27 mouse cellular contexts compared by ENCODE assay signal in the genomic region with DNA sequence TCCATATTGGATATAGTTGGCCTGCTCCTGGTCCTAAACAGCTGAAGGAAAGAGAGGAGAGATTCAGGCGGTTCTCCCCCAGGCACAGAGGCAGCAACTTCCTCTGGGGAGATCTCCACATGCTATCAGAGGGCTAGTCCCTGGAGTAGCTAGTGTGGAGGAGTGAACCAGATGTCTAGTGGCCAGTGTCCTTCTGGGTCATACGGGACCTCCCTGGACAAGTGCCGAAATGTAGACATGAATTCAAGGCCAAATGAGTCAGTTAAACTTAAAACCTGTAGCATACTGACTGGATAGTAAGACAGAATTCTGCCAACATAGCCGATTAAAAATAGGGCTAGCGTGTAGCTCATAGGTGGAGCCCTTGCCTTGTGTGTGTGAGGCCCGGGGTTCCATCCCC. TPM values are rescaled to one million over a fixed set of nuclear protein-coding genes. Genes with fewer than 3 reads are reported as not detected.
A peak's percentile ranks its signal among the peaks of the same experiment; 100 is the strongest.
DNase-seq lines count a peak whose midpoint lies in the region; ATAC-seq and TF ChIP-seq lines count a peak whose summit lies in the region.
"Had no signal": no experiment of that assay in that cellular context is flagged by ENCODE, and none has a peak within 500 bp of the region (broad histone marks: within the 10 kb centered on the region; RNA-seq: fewer than 3 reads in every experiment).

No protein-coding gene starts in this region.

- H3K27ac ChIP-seq in heart, embryonic 12.5 days (ENCODE audit: poor library complexity, severe bottlenecking) = peak overlapping the region; percentile 48
- H3K27ac ChIP-seq in kidney, adult 2 months (ENCODE audit: insufficient read depth, low read depth, low read length) = peak overlapping the region; percentile 14; the same call in 1 of the 2 replicates
- H3K27ac ChIP-seq: hindbrain, embryonic 12.5 days; kidney, embryonic 15.5 days; limb, embryonic 10.5 days; liver, embryonic 15.5 days; lung, embryonic 15.5 days had no signal

- peak; percentile 53 for DNase-seq in adrenal gland, postnatal 10 days
- DNase-seq in adrenal gland, adult 8-10 months = no peak
- no peak for DNase-seq in heart, postnatal 36 days
- no peak for DNase-seq in kidney, adult 2 months
- no peak for DNase-seq in kidney, postnatal 10 days
- peak; percentile 48 for DNase-seq in adrenal gland, postnatal 36 days
- DNase-seq: cerebellum, postnatal 14 days; gastrocnemius, postnatal 10 days; liver; lung, postnatal 36 days; right cerebral cortex, postnatal 4 days; thymus, postnatal 14 days had no signal

- 58% methylated on average over 6 of the region's 6 CpGs for WGBS in heart, embryonic 12.5 days
- 54% methylated on average over 6 of the region's 6 CpGs for WGBS in kidney, adult 2 months

- no peak overlapping the region; the same call in 1 of the 2 replicates for H3K4me3 ChIP-seq in heart, embryonic 12.5 days
- H3K4me3 ChIP-seq in kidney, adult 2 months (ENCODE audit: insufficient read depth, low read depth, low read length) = no peak overlapping the region
- H3K4me3 ChIP-seq: forebrain, embryonic 10.5 days; hindbrain, embryonic 12.5 days; kidney, embryonic 15.5 days; limb, embryonic 10.5 days; liver, embryonic 15.5 days; lung, embryonic 15.5 days had no signal

- peak overlapping the region; percentile 2; the same call in 1 of the 2 replicates for H3K4me2 ChIP-seq in heart, embryonic 12.5 days
- H3K4me2 ChIP-seq: hindbrain, embryonic 12.5 days; kidney, embryonic 15.5 days; liver, embryonic 15.5 days; lung, embryonic 15.5 days had no signal

- H3K27me3 ChIP-seq in heart, embryonic 12.5 days (replicated peaks) = no peaks in the 10 kb centered on the region
- H3K27me3 ChIP-seq in kidney, adult 2 months (replicated peaks; ENCODE audit: control insufficient read depth, insufficient read depth, low read length) = no peaks in the 10 kb centered on the region
- H3K27me3 ChIP-seq: hindbrain, embryonic 12.5 days; kidney, embryonic 15.5 days; liver, embryonic 15.5 days; lung, embryonic 15.5 days; Patski had no signal

- intact Hi-C loops in heart, postnatal 36 days (cut with DNase I) = no loop called here

- peaks cover 22% of the 10 kb centered on the region for H3K36me3 ChIP-seq in heart, embryonic 12.5 days
- no peaks in the 10 kb centered on the region for H3K36me3 ChIP-seq in kidney, adult 2 months (ENCODE audit: control insufficient read depth, insufficient read depth, low read length)
- H3K36me3 ChIP-seq: forebrain, embryonic 10.5 days; hindbrain, embryonic 12.5 days; limb, embryonic 10.5 days; lung, embryonic 15.5 days had no signal

- TF ChIP-seq POLR2A in kidney, adult 2 months (IDR thresholded peaks at IDR 0.05; ENCODE audit: low read depth, low read length) = no peak

- peak overlapping the region; percentile 53; the same call in 1 of the 2 replicates for H3K9ac ChIP-seq in heart, embryonic 12.5 days
- H3K9ac ChIP-seq: hindbrain, embryonic 12.5 days; kidney, embryonic 15.5 days; liver, embryonic 15.5 days; lung, embryonic 15.5 days had no signal

- TF ChIP-seq CTCF in kidney, adult 2 months (conservative IDR thresholded peaks at IDR 0.05; ENCODE audit: insufficient read depth, insufficient read length, low read depth, low read length) = no peak

- peaks cover 89% of the 10 kb centered on the region for H3K4me1 ChIP-seq in heart, embryonic 12.5 days (replicated peaks)
- H3K4me1 ChIP-seq in kidney, adult 2 months (ENCODE audit: control insufficient read depth, insufficient read depth, low read length) = peaks cover 30% of the 10 kb centered on the region

- ATAC-seq in heart, embryonic 12.5 days (ENCODE audit: insufficient number of reproducible peaks, low FRiP score) = no peak
- ATAC-seq: CD4-positive, CD25-positive, alpha-beta regulatory T cell, adult 4 months; intestine, postnatal 0 days; midbrain, embryonic 16.5 days; Patski had no signal

- no peaks in the 10 kb centered on the region for H3K9me3 ChIP-seq in heart, embryonic 12.5 days (replicated peaks)
- H3K9me3 ChIP-seq: forebrain, embryonic 10.5 days; G1E; hindbrain, embryonic 12.5 days; kidney, embryonic 15.5 days; limb, embryonic 10.5 days; liver, embryonic 15.5 days; lung, embryonic 15.5 days had no signal

RNA-seq across cellular contexts. Expression of a gene that starts 19.3 kb away (rescaled TPM):
- not detected for total RNA-seq in adrenal gland, postnatal 10 days (2021)
- total RNA-seq in adrenal gland, adult 8-10 months (2022) = not detected
- 1.2 and 1.5 TPM in 2 replicates for polyA plus RNA-seq in heart, embryonic 12.5 days (2016; fragmentation: Nextera tagmentation; extraction: Ambion mirVana)
- not detected for total RNA-seq in heart, postnatal 36 days (2021)
- 0.04 TPM in 1 of 2 replicates, not detected in the other for polyA plus RNA-seq in kidney, adult 2 months (2012; rRNA removed)
- not detected for total RNA-seq in adrenal gland, postnatal 36 days (2021)
- total RNA-seq: gastrocnemius, postnatal 10 days; granulocyte monocyte progenitor cell, adult 5-6 weeks; layer of hippocampus, postnatal 14 days; megakaryocyte-erythroid progenitor cell, adult 5-6 weeks had no signal
- polyA plus RNA-seq: G1E had no signal

RNA-seq across cellular contexts. Expression of a gene that starts 43.8 kb away (rescaled TPM):
- 10 to 100 TPM; 53.9 to 80.1 TPM for total RNA-seq in adrenal gland, postnatal 10 days (2021)
- total RNA-seq in adrenal gland, adult 8-10 months (2022) = 100 to 1,000 TPM in 2 of 4 experiments, 10 to 100 TPM in 2; 61.9 to 158 (median 94.7) TPM
- 154 and 164 TPM in 2 replicates for polyA plus RNA-seq in heart, embryonic 12.5 days (2016; fragmentation: Nextera tagmentation; extraction: Ambion mirVana)
- 100 to 1,000 TPM; 256 to 280 TPM for total RNA-seq in heart, postnatal 36 days (2021)
- polyA plus RNA-seq in kidney, adult 2 months (2012; rRNA removed) = 92.0 and 93.1 TPM in 2 replicates
- 10 to 100 TPM; 56.7 to 76.3 TPM for total RNA-seq in adrenal gland, postnatal 36 days (2021)

Comparison
In these comparisons a context has a peak if more than half of its experiments do, and no peak if none do; other contexts are left out.
1. DNase-seq: peak in adrenal gland, postnatal 10 days (single experiment) and adrenal gland, postnatal 36 days (2 of 2); none in adrenal gland, adult 8-10 months (single experiment), heart, postnatal 36 days (0 of 2), kidney, adult 2 months (single experiment) and kidney, postnatal 10 days (single experiment).